Mouse (Mus musculus): ENCODE measurements at regions not wholly inside any gene's neighbourhood (a gene's known extent, or its start where the extent isn't known, plus 50 kb on each side); places are given as distances from the start of the nearest gene placed in this dataset.

- Histone ChIP-seq H3K36me3 (no peaks in the 10 kb centered on the region), H3K4me2 (replicated peaks) (no peak overlapping the region), H3K27ac (no peak overlapping the region), H3K9ac (no peak overlapping the region), H3K9me3 (no peaks in the 10 kb centered on the region), H3K27me3 (no peaks in the 10 kb centered on the region), H3K4me3 (no peak overlapping the region), H3K4me1 (no peaks in the 10 kb centered on the region)
- WGBS: 81% methylated on average over 4 of the region's 4 CpGs
- no peak for ATAC-seq (ENCODE audit: insufficient number of reproducible peaks, insufficient read depth, low FRiP score, low TSS enrichment)
Measured at GRCm38 (mm10) chr12:94640153-94640552, 1051.9 kb upstream of the Flrt2 start.

DNA sequence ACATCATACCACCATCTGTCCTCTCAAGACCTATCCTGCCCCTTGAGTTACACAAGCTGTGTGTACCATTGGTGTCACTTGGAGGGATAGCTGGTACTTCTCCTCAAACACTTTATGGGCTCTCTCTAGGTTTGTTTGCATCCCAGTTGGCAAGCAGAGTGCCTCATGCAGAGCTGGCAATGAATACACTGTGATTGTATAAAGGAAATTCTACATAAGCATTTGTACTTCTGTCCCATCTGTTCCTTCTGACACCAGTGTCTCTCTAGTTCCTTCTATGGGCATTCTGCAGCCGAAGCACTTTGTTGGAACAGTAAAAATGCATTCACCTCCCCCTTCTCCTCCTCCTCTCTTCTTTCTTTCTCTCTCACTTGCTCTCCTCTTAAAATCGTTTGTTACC lies 1046.7 kb upstream of the Flrt2 start:
- no peaks in the 10 kb centered on the region for H3K4me1 ChIP-seq
- no peak overlapping the region for H3K27ac ChIP-seq
- no peaks in the 10 kb centered on the region for H3K9me3 ChIP-seq
- 75% methylated on average over 2 of the region's 2 CpGs for WGBS
- H3K27me3 ChIP-seq: no peaks in the 10 kb centered on the region
- H3K4me3 ChIP-seq: no peak overlapping the region
- H3K9ac ChIP-seq: no peak overlapping the region
- no peak for ATAC-seq (ENCODE audit: insufficient number of reproducible peaks, insufficient read depth, low FRiP score, low TSS enrichment)
- no peak overlapping the region for H3K4me2 ChIP-seq (replicated peaks)
- no peaks in the 10 kb centered on the region for H3K36me3 ChIP-seq

GRCm38 (mm10) chr12:94670035-94670434 lies 1022.0 kb upstream of the Flrt2 start:
- no peaks in the 10 kb centered on the region for H3K9me3 ChIP-seq
- no peak for ATAC-seq (ENCODE audit: insufficient number of reproducible peaks, insufficient read depth, low FRiP score, low TSS enrichment)
- WGBS: 80% methylated on average over 1 of the region's 1 CpGs

GRCm38 (mm10) chr12:94674925-94675324 lies 1017.1 kb upstream of the Flrt2 start:
- Histone ChIP-seq H3K4me1 (no peaks in the 10 kb centered on the region), H3K27me3 (no peaks in the 10 kb centered on the region), H3K4me2 (replicated peaks) (no peak overlapping the region), H3K4me3 (no peak overlapping the region), H3K27ac (no peak overlapping the region), H3K9ac (no peak overlapping the region), H3K36me3 (no peaks in the 10 kb centered on the region), H3K9me3 (no peaks in the 10 kb centered on the region)
- WGBS: 33% methylated on average over 2 of the region's 2 CpGs
- ATAC-seq (ENCODE audit: insufficient number of reproducible peaks, insufficient read depth, low FRiP score, low TSS enrichment): no peak

More at GRCm38 (mm10) chr12:94670035-94670434, 1022.0 kb upstream of the Flrt2 start:
- H3K4me3 ChIP-seq: no peak overlapping the region
- no peaks in the 10 kb centered on the region for H3K36me3 ChIP-seq
- H3K9ac ChIP-seq: no peak overlapping the region
- H3K4me1 ChIP-seq: no peaks in the 10 kb centered on the region
- H3K27ac ChIP-seq: no peak overlapping the region
- H3K27me3 ChIP-seq: no peaks in the 10 kb centered on the region
- H3K4me2 ChIP-seq (replicated peaks): no peak overlapping the region

GRCm38 (mm10) chr12:94691341-94692029 lies 1000.5 kb upstream of the Flrt2 start:
- H3K9ac ChIP-seq: no peak overlapping the region
- H3K4me1 ChIP-seq: no peaks in the 10 kb centered on the region
- WGBS: 84% methylated on average over 2 of the region's 2 CpGs
- ATAC-seq (ENCODE audit: insufficient number of reproducible peaks, insufficient read depth, low FRiP score, low TSS enrichment): no peak
- H3K4me2 ChIP-seq (replicated peaks): no peak overlapping the region
- H3K9me3 ChIP-seq: no peaks in the 10 kb centered on the region
- no peak overlapping the region for H3K27ac ChIP-seq
- no peaks in the 10 kb centered on the region for H3K27me3 ChIP-seq
- no peaks in the 10 kb centered on the region for H3K36me3 ChIP-seq
- no peak overlapping the region for H3K4me3 ChIP-seq

GRCm38 (mm10) chr12:94731391-94731790 lies 960.6 kb upstream of the Flrt2 start:
- no peak overlapping the region for H3K4me3 ChIP-seq
- no peak for ATAC-seq (ENCODE audit: insufficient number of reproducible peaks, insufficient read depth, low FRiP score, low TSS enrichment)
- H3K27me3 ChIP-seq: no peaks in the 10 kb centered on the region
- no peak overlapping the region for H3K4me2 ChIP-seq (replicated peaks)
- no peaks in the 10 kb centered on the region for H3K9me3 ChIP-seq
- WGBS: 74% methylated on average over 5 of the region's 5 CpGs
- no peak overlapping the region for H3K27ac ChIP-seq
- 0 out of 2 replicates have a peak, but pooled peaks cover 6% of the 10 kb centered on the region for H3K4me1 ChIP-seq
- no peak overlapping the region for H3K9ac ChIP-seq
- H3K36me3 ChIP-seq: no peaks in the 10 kb centered on the region

GRCm38 (mm10) chr12:94733179-94733578 lies 958.8 kb upstream of the Flrt2 start:
- H3K9ac ChIP-seq: no peak overlapping the region
- 0 out of 2 replicates have a peak, but pooled peaks cover 10% of the 10 kb centered on the region for H3K4me1 ChIP-seq
- H3K4me2 ChIP-seq (replicated peaks): no peak overlapping the region
- no peaks in the 10 kb centered on the region for H3K9me3 ChIP-seq
- no peak overlapping the region for H3K4me3 ChIP-seq
- no peak overlapping the region for H3K27ac ChIP-seq
- H3K27me3 ChIP-seq: no peaks in the 10 kb centered on the region
- ATAC-seq (ENCODE audit: insufficient number of reproducible peaks, insufficient read depth, low FRiP score, low TSS enrichment): no peak
- 52% methylated on average over 4 of the region's 4 CpGs for WGBS
- H3K36me3 ChIP-seq: no peaks in the 10 kb centered on the region

DNA sequence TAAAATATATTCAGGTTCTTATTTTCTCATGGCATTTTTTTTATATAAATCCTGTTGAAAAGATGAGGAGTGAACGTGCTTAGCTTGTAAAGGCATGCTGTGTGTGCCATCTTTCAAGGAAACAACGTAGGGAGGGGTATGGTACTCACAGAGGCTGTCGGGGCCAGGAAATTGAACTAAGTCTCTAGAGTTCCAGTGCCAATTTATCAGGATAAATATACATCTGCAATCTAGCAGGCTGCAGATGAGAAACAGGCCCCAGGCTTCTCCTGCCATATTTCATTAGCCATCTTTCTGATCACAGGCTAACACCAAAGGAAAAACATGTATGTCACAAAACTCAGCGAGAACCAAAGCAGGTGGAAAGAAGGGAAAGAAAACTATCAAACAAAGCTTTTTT lies 954.8 kb upstream of the Flrt2 start:
- Histone ChIP-seq H3K4me1 (0 out of 2 replicates have a peak, but pooled peaks cover 10% of the 10 kb centered on the region), H3K9ac (no peak overlapping the region), H3K36me3 (no peaks in the 10 kb centered on the region), H3K4me2 (replicated peaks) (no peak overlapping the region), H3K9me3 (no peaks in the 10 kb centered on the region), H3K27ac (no peak overlapping the region), H3K27me3 (no peaks in the 10 kb centered on the region), H3K4me3 (no peak overlapping the region)
- ATAC-seq (ENCODE audit: insufficient number of reproducible peaks, insufficient read depth, low FRiP score, low TSS enrichment): no peak
- WGBS: 31% methylated on average over 4 of the region's 4 CpGs

GRCm38 (mm10) chr12:94749747-94750515 lies 942.1 kb upstream of the Flrt2 start:
- Histone ChIP-seq H3K4me2 (replicated peaks) (no peak overlapping the region), H3K4me1 (no peaks in the 10 kb centered on the region), H3K9ac (no peak overlapping the region), H3K36me3 (no peaks in the 10 kb centered on the region), H3K9me3 (no peaks in the 10 kb centered on the region), H3K27ac (no peak overlapping the region), H3K27me3 (no peaks in the 10 kb centered on the region), H3K4me3 (no peak overlapping the region)
- WGBS: 45% methylated on average over 6 of the region's 6 CpGs
- ATAC-seq (ENCODE audit: insufficient number of reproducible peaks, insufficient read depth, low FRiP score, low TSS enrichment): no peak

DNA sequence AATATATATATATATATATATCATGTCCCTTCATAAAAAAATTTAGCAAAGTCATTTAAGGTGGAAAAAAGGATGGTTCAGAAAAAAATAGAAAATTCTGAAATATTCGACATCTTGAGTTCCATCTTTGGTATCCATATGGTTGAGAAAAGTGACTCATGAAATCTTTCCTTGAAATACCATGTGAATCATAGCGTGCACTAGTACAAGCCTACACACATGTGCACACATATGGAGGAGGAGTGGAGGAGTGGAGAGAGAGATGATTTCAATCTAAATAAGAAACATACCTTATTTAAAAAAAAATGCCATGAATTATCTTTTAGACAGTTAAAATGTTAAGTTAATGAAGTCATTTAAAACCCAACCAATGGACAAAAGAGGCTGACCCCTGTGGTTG lies 936.3 kb upstream of the Flrt2 start:
- H3K27me3 ChIP-seq: no peaks in the 10 kb centered on the region
- ATAC-seq (ENCODE audit: insufficient number of reproducible peaks, insufficient read depth, low FRiP score, low TSS enrichment): no peak
- H3K4me3 ChIP-seq: no peak overlapping the region
- 91% methylated on average over 2 of the region's 2 CpGs for WGBS
- no peak overlapping the region for H3K9ac ChIP-seq
- no peaks in the 10 kb centered on the region for H3K36me3 ChIP-seq
- no peak overlapping the region for H3K4me2 ChIP-seq (replicated peaks)
- H3K4me1 ChIP-seq: no peaks in the 10 kb centered on the region
- H3K9me3 ChIP-seq: no peaks in the 10 kb centered on the region
- H3K27ac ChIP-seq: no peak overlapping the region

DNA sequence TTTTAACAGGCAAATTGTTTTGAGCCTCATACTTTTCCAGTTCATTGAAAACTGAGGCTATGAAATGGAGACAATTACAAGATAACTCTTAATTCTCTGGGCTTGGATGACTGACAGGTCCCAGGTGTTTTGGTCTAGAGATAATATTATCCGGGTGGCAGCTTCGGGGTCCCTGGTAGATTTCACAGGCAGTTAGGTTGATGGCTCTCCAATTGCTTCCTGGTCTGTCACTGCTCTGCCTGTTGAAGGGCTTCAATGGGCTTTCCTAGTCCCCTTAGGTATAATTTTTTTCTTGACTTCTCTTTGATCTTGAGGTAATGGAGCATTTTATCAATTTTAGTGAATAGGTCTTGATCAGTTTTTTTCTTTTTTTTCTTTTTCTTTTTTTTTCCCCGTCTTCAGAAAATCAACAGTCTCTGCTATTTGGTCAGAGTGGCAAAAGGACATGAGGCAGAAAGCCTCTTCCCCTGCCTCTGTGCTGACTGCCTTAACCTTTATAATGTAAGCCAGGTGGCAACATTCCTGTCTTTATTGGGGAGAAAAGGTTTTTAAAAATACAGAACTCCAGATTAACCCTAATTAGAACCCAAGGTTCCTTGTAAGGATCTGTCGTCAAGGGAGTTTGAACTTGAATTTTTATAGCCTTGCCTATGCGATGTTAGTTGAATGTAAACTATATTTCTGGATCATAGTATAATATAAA lies 896.0 kb upstream of the Flrt2 start:
- no peak for ATAC-seq (ENCODE audit: insufficient number of reproducible peaks, insufficient read depth, low FRiP score, low TSS enrichment)
- no peaks in the 10 kb centered on the region for H3K27me3 ChIP-seq
- no peak overlapping the region for H3K9ac ChIP-seq
- H3K4me1 ChIP-seq: no peaks in the 10 kb centered on the region; the same call in 1 of the 2 replicates
- 20% methylated on average over 5 of the region's 5 CpGs for WGBS
- no peak overlapping the region for H3K4me3 ChIP-seq
- H3K27ac ChIP-seq: no peak overlapping the region
- H3K4me2 ChIP-seq (replicated peaks): no peak overlapping the region
- H3K9me3 ChIP-seq: no peaks in the 10 kb centered on the region
- H3K36me3 ChIP-seq: no peaks in the 10 kb centered on the region

DNA sequence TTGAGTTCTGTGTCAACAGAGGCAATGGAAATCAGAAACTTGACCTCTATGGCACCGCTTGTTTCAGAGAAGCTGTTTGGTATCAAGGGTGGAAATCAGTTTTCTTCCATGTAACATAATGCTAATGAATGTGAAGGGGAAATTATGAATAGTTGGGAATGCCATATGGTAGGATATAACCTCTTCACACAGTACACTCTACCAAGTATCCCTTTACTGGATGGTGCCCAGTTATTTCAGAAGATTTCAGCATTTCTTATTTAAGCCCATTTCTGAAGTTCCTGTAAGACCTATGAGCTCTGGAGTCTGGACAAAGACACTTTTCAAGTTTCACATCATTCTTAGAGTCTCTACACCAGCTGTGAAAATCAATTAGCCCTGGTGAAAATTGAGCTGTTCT lies 887.3 kb upstream of the Flrt2 start:
- no peaks in the 10 kb centered on the region for H3K9me3 ChIP-seq
- no peak for ATAC-seq (ENCODE audit: insufficient number of reproducible peaks, insufficient read depth, low FRiP score, low TSS enrichment)
- WGBS: 65% methylated on average over 1 of the region's 1 CpGs

More for the DNA sequence above, 887.3 kb upstream of the Flrt2 start:
- Histone ChIP-seq H3K4me3 (no peak overlapping the region), H3K36me3 (no peaks in the 10 kb centered on the region), H3K4me1 (no peaks in the 10 kb centered on the region), H3K9ac (no peak overlapping the region), H3K27me3 (no peaks in the 10 kb centered on the region), H3K4me2 (replicated peaks) (no peak overlapping the region), H3K27ac (no peak overlapping the region)
